Mouse (Mus musculus) limb, embryonic 13.5 days (tissue): ENCODE measurements around the gene Asb10. TPM values are rescaled to one million over a fixed set of nuclear protein-coding genes. Genes with fewer than 3 reads are reported as not detected.

Experiments
- ATAC-seq: fragments of 200-750 bp; cut with Nextera tagmentation; 2 replicates; pipeline ENCODE4 v1.8.0; 2017; ENCODE audit warnings: low read depth, moderate number of reproducible peaks, moderate TSS enrichment; ENCODE audit not compliant: low FRiP score
- H3K27ac ChIP-seq: fragments of 300-500 bp; sonication (generic); 2 replicates; pipeline ENCODE4 v1.5.1; 2015; ENCODE audit warnings: inconsistent platforms, mild to moderate bottlenecking, moderate library complexity
- H3K27me3 ChIP-seq: fragments of 300-500 bp; sonication (generic); 2 replicates; pipeline ENCODE4 v1.6.1; 2015; ENCODE audit warnings: mild to moderate bottlenecking, inconsistent platforms
- H3K36me3 ChIP-seq: fragments of 300-500 bp; sonication (generic); 2 replicates; pipeline ENCODE4 v1.6.1; 2015; ENCODE audit warnings: inconsistent platforms, mild to moderate bottlenecking, moderate library complexity
- H3K4me1 ChIP-seq: fragments of 300-500 bp; sonication (generic); 2 replicates; pipeline ENCODE4 v1.6.1; 2015; ENCODE audit warnings: inconsistent platforms
- H3K4me2 ChIP-seq: fragments of 300-500 bp; sonication (generic); replicated peaks from 2 replicates; pipeline ENCODE4 v1.6.1; 2015; ENCODE audit warnings: inconsistent platforms, mild to moderate bottlenecking, moderate library complexity
- H3K4me3 ChIP-seq: fragments of 300-500 bp; sonication (generic); 2 replicates; pipeline ENCODE4 v1.5.1; 2015; ENCODE audit warnings: moderate library complexity, mild to moderate bottlenecking, inconsistent platforms
- H3K9ac ChIP-seq: fragments of 300-500 bp; sonication (generic); 2 replicates; pipeline ENCODE4 v1.6.1; 2015; ENCODE audit warnings: mild to moderate bottlenecking, inconsistent platforms
- H3K9me3 ChIP-seq: fragments of 300-500 bp; sonication (generic); 2 replicates; pipeline ENCODE4 v1.6.1; 2016; ENCODE audit warnings: inconsistent platforms
- WGBS: fragments of 180-500 bp; shearing (Covaris S2); methylation state at CpG from one replicate; pipeline ENCODE4 v1.1.7; 2015; 5-methylcytosine and 5-hydroxymethylcytosine counted together
- polyA plus RNA-seq: library from polyadenylated mRNA; unstranded; fragments of >200 nt; fragmentation: Nextera tagmentation; extraction: Ambion mirVana; gene quantifications from 2 replicates; pipeline ENCODE4 v1.2.1, GENCODE M21; 2015

Gene Asb10
- 1.6 and 2.2 TPM in 2 replicates for polyA plus RNA-seq

DNA sequence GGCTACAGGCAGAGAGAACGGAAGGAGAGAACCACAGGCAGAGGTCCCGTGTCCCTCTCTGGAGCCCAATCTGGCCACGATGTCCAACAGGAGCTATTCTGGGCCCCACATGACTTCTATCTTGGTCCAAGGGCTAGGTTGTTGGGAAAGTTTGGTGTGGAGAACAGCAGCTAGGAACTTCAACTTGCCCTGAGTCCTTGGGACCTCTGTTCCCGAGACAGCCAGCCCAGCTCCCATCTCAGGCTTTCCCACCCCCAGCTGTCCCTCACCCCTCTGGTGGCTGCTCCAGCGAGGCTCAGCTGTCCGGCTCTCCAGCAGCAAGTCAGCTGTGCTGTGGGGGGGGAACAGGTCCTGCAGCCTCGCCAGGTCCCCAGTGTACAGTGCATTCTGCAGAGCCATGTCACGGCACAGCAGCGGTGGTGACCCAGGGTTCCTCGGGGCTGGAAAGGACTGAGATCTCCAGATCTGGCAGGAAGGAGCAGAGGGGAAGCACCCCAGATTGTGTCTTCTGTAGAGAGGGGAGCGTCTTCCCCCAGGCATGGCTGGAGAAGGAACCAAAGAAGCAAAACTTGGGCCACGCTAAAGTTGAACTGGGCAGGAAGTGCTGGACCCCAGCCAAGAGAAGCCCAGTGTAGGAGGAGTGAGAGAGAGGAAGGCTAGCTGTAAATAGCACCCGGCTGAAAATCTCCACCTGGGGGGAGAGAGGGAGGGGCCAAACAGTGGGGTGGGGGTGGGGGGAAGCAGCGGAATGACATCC is at the start of gene Asb10:
Gene Asb10, minus strand, starts transcription at position 592 of the 757 bp plus-strand sequence.
- 25% methylated on average over 14 of the region's 14 CpGs for WGBS
- peak within 1 kb of the TSS; percentile 55 for H3K4me2 ChIP-seq
- H3K4me3 ChIP-seq: peak within 1 kb of the TSS; percentile 19; the same call in 1 of the 2 replicates
- peaks cover 28% of the 10 kb centered on the region for H3K4me1 ChIP-seq
- peak; percentile 58 for ATAC-seq
- H3K9me3 ChIP-seq: no peaks in the 10 kb centered on the region
- peaks cover 18% of the 10 kb centered on the region; the same call in 1 of the 2 replicates for H3K27me3 ChIP-seq
- H3K27ac ChIP-seq: peak within 1 kb of the TSS; percentile 67; the same call in 1 of the 2 replicates
- peak within 1 kb of the TSS; percentile 46; the same call in 1 of the 2 replicates for H3K9ac ChIP-seq
- no peaks in the 10 kb centered on the region for H3K36me3 ChIP-seq

DNA sequence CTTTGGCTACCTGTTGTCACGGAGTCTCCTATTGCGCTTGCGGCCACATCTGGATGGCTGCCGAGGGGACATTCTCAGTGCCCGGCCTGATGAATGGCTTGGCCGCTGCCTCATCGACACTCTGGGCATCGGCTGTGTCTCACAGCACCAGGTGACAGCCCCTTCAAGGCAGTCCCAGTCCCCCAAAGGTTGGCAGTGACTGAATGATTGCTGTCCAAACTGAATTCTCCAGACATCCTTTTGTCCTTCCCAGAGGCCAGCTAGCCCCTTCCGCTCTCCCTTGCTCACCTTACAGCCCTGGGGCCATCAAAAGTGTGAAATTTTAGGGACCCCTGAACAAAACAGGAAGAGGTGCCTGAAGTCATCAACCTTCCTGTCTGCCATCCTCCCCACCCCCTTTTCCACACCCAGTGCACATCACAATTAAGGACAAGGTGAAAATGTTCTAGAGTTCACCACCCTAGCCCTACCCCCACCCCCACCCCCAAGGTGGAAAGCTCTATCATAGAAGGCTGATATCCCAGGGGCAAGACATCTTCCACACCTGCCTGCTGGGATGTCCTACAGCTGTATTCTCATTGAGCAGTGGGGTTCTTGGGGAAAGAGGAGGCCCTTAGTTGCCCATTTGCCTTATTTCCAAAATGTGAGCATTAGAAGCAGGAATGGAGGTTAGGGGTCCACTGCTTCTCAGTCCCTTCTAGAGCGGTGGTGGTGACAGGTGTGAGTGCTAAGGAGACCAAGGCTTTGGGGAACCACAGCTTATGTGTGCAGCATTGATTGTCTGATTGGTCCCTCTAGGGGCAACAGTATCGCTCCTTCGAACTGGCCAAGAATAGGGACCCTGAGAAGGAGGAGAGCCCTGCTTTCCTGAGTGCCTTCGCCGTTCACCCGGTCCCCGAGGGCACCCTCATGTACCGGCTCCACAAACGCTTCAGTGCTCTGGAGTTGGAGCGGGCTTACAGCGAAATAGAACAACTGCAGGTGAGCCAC is 49.0 kb upstream of the Asb10 start:
- Histone ChIP-seq H3K27ac (no peak overlapping the region), H3K4me3 (no peak overlapping the region), H3K4me2 (no peak overlapping the region), H3K27me3 (no peaks in the 10 kb centered on the region; the same call in 1 of the 2 replicates), H3K4me1 (peaks cover 36% of the 10 kb centered on the region), H3K9ac (peak overlapping the region; percentile 13; the same call in 1 of the 2 replicates), H3K36me3 (peaks cover 68% of the 10 kb centered on the region), H3K9me3 (no peaks in the 10 kb centered on the region)
- ATAC-seq: no peak
- 89% methylated on average over 20 of the region's 20 CpGs for WGBS

DNA sequence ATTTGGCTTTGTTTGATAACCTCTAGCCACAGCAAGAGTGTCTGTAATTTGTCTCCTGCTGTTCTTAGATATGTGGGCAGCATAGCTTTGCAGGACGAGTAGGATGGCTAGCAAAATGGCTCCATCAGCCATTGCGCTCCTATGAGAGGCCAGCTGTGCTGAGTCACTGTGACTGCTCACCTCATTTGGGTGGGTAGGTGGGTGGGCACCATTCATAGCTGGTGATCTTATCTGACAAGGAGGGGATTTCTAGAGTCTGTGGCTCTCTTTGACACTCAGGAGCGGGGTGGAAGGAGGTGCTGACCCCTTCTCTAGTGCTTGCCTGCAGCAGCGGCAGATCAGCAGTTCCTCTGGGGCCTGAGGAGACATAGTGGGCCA is 46.4 kb upstream of the Asb10 start:
- 31% methylated on average over 4 of the region's 4 CpGs for WGBS
- peaks cover 33% of the 10 kb centered on the region for H3K4me1 ChIP-seq
- ATAC-seq: no peak
- H3K4me2 ChIP-seq: peak overlapping the region; percentile 81
- peak overlapping the region; percentile 89 for H3K4me3 ChIP-seq
- H3K9ac ChIP-seq: peak overlapping the region; percentile 88
- H3K9me3 ChIP-seq: no peaks in the 10 kb centered on the region
- H3K36me3 ChIP-seq: peaks cover 42% of the 10 kb centered on the region
- peak overlapping the region; percentile 23 for H3K27ac ChIP-seq
- H3K27me3 ChIP-seq: no peaks in the 10 kb centered on the region; the same call in 1 of the 2 replicates

DNA sequence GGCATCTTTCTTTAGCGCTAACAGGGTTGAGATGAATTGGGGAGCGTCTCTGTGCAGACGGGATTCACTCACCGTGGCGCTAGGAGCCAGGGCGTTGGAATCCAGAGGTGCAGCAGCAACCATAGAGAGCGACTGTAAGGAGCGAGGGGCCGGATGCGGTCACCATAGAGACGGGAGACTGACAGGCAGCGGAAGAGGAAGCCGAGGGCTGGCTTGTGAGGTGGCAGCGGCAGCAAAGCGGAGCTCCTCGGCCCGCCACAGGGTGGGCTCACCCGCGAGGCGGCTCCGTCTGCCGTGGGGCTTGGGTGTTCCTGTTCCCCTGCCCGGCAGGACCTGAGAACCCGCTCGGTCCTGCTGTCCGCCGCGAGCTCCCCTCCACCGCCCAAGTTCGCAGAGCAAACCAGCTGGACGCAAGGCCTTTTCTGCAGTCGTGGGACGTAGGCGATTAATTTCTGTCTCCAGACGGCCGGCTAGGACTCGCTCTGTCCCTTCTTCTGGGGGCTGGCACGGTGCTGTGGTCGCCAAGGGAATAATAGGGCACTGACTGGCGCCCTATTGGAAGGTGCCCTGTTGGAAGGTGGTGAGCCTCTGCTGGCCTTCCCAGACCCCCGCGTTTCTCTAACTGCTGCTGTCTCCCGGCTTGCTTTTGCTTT is 45.9 kb upstream of the Asb10 start, which contains the start of gene Chpf2:
Gene Chpf2, plus strand, starts transcription at position 195 of the 653 bp plus-strand sequence.
- WGBS: under 1% methylated on average over 43 of the region's 43 CpGs
- Histone ChIP-seq H3K27me3 (no peaks in the 10 kb centered on the region; the same call in 1 of the 2 replicates), H3K9ac (peak within 1 kb of the TSS; percentile 88), H3K4me1 (peaks cover 28% of the 10 kb centered on the region), H3K9me3 (no peaks in the 10 kb centered on the region), H3K4me3 (peak within 1 kb of the TSS; percentile 89), H3K4me2 (peak within 1 kb of the TSS; percentile 81), H3K36me3 (peaks cover 37% of the 10 kb centered on the region), H3K27ac (peak within 1 kb of the TSS; percentile 23)
- ATAC-seq: peak; percentile 91

DNA sequence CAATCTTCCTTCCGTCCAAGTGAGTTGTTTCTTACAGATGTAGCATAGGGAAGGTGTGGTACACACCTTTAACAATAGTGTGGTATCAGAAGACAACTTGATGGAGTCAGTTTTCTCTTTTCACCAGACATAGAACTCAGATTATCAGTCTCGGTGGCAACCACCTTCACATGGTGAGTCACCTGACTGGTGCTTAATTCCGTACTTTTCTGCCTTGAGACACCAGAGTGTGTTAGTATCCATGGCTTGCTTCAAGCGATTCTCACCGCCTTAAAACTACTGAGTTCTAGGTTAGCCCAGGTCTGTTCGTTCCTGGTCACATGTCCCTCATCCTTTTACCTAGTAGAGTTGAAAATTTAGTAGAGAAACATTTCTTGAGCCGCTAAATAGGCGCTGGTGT is 45.3 kb upstream of the Asb10 start:
- Histone ChIP-seq H3K9ac (peak overlapping the region; percentile 88), H3K27me3 (no peaks in the 10 kb centered on the region), H3K4me2 (peak overlapping the region; percentile 81), H3K27ac (peak overlapping the region; percentile 23; the same call in 1 of the 2 replicates), H3K4me1 (peaks cover 23% of the 10 kb centered on the region), H3K4me3 (peak overlapping the region; percentile 89), H3K36me3 (peaks cover 31% of the 10 kb centered on the region), H3K9me3 (no peaks in the 10 kb centered on the region)
- 11% methylated on average over 8 of the region's 8 CpGs for WGBS
- ATAC-seq: peak; percentile 41

DNA sequence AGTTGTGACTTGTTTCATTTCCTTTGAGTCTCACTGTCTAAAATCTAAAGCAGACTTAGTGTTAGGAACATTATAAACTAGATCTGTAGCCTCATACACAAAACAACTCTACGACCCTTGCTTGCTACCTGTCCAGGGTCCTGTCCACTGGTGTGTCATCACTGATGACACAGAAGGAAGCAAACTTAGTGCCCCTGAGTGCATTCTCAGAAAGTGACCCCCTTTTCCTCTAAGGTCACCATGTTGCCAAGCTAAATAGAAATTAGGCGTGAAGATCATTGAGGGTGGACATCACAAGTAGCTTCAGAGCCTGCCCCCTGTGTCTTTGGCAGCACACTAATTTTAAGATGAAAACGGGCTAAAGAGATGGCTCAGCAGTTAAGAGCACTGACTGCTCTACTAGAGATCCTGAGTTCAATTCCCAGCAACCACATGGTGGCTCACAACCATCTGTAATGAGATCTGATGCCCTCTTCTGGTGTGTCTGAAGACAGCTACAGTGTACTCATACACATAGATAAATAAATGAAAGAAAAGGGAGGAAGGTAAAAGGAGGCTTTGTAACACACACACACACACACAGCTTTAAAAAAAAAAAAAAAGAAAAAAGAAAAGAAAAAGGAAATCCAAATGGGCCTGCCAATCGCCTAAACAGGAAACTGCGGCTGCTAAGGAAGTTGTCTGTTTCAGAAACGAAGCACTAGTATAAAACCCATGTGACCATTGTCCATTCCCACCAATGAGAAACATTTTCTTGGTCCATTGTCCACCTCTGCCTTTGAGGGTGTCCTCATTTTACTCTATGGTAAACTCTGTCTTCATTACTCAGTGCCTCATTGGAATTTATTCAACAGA is 37.6 kb upstream of the Asb10 start:
- ATAC-seq: no peak
- Histone ChIP-seq H3K27ac (peak overlapping the region; percentile 78; the same call in 1 of the 2 replicates), H3K4me2 (peak overlapping the region; percentile 69), H3K27me3 (no peaks in the 10 kb centered on the region), H3K4me3 (peak overlapping the region; percentile 82), H3K9me3 (no peaks in the 10 kb centered on the region), H3K4me1 (peaks cover 19% of the 10 kb centered on the region), H3K9ac (peak overlapping the region; percentile 66), H3K36me3 (peaks cover 20% of the 10 kb centered on the region)
- 69% methylated on average over 6 of the region's 6 CpGs for WGBS

DNA sequence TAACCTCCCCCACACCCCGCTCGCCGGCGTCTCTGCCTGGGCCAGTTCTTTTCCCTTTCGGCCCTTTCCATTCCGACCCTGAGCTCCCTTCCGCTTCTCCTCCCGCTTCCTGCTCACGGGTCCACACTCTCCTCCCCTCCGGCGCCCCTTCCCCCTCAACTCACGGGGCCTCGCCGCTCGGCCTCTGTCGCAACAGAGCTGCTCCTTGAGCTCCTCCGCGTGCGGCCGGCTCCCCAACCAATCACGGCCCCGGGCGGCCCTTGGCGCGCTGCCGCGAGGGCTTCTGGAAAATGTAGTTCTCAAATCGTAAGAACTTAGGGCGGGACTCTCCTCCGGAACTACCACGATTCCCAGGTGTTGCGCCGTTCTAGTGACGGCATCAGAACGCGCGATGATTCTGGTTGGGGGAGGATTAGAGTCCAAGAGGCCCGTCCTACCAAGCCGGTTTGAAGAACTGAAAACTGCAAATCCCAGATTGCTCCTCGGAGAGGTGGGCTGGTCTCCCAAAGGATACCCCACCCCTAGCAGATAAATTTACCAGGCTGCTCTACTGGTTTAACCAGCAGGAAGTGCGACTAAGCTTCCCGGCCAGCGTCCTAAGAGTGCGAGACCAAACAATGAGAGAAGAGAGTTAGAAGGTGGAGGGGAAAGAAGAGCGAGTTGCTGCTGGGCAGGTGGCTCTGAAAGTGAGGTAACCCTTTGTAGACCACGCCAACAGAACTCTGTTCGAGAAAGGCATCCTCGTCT is 36.6 kb upstream of the Asb10 start, which contains the start of gene Abcf2:
Gene Abcf2, minus strand, starts transcription at position 285 of the 747 bp plus-strand sequence.
- peak within 1 kb of the TSS; percentile 82 for H3K4me3 ChIP-seq
- WGBS: under 1% methylated on average over 48 of the region's 48 CpGs
- peak within 1 kb of the TSS; percentile 84 for H3K9ac ChIP-seq
- H3K9me3 ChIP-seq: no peaks in the 10 kb centered on the region
- peaks cover 19% of the 10 kb centered on the region for H3K4me1 ChIP-seq
- peak within 1 kb of the TSS; percentile 90 for H3K4me2 ChIP-seq
- peaks cover 30% of the 10 kb centered on the region for H3K36me3 ChIP-seq
- ATAC-seq: peak; percentile 97
- peak within 1 kb of the TSS; percentile 79 for H3K27ac ChIP-seq
- no peaks in the 10 kb centered on the region for H3K27me3 ChIP-seq

DNA sequence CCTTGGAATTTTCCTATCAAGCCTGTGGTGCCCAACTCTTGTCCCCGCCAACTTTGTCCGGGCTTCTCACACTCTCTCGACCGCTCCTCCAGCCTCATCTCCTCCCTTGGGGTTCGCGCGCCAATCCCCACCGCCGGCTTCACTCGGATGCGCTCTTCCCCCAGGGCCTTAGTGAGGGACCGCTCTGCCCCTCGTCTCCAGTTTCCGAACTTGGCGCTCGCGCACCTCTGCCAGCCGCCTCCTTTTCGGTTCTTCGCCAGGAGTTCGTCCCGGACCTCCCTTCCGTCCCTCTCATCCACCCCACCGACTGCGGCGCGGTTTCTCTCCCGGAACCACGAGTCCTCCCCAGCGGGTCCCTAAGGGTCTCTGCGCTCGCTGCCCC is 36.0 kb upstream of the Asb10 start:
- Histone ChIP-seq H3K9me3 (no peaks in the 10 kb centered on the region), H3K27me3 (no peaks in the 10 kb centered on the region), H3K27ac (peak overlapping the region; percentile 79; the same call in 1 of the 2 replicates), H3K4me3 (peak overlapping the region; percentile 82), H3K36me3 (peaks cover 36% of the 10 kb centered on the region), H3K4me2 (peak overlapping the region; percentile 90), H3K9ac (peak overlapping the region; percentile 84), H3K4me1 (peaks cover 19% of the 10 kb centered on the region)
- peak; percentile 2 for ATAC-seq
- WGBS: under 1% methylated on average over 32 of the region's 32 CpGs

DNA sequence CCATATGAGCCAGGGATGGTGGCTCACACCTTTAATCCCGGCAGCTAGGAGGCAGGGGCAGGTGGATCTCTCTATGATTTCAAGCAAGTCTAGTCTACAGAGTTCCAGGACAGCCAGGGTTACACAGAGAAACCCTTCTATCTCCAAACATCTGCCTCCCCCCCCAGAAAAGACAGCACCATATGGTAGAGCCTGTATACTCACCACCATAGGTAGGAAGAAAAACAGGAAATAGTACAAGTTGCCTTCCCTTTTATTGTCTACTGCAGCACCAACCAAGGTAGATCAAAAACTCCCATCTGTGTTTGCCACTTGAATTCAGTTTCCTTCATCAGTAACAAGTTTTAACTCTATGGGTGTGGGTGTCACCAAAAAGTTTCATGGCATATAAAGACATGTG is 35.2 kb upstream of the Asb10 start:
- H3K9ac ChIP-seq: peak overlapping the region; percentile 84
- H3K4me2 ChIP-seq: peak overlapping the region; percentile 90
- no peaks in the 10 kb centered on the region for H3K9me3 ChIP-seq
- H3K36me3 ChIP-seq: peaks cover 44% of the 10 kb centered on the region
- no peak for ATAC-seq
- H3K27me3 ChIP-seq: no peaks in the 10 kb centered on the region
- H3K4me3 ChIP-seq: peak overlapping the region; percentile 82
- WGBS: 87% methylated on average over 1 of the region's 1 CpGs
- H3K4me1 ChIP-seq: peaks cover 19% of the 10 kb centered on the region
- H3K27ac ChIP-seq: no peak overlapping the region

DNA sequence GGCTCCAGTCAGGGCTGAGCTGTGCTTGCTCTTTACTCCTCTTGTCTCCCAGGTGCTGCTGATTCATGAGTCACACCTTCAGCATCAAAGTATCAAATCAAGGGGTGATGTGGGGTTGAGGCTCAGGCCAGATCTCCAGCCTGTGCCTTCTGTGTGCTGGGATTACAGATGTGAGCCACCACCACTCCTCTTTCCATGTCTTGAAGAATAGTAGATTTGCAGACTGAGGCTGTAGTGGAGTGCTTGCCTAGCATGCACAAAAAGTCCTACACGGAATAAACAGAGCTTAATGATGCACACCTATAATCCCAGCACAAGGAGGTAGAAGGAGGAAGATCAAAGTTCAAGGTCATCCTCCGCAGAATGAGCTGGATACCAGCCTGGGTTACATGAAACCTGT is 15.9 kb upstream of the Asb10 start, which contains the start of gene 4931409K22Rik:
Gene 4931409K22Rik, minus strand, starts transcription at position 101 of the 400 bp plus-strand sequence.
- H3K4me3 ChIP-seq: no peak within 1 kb of the TSS
- no peak within 1 kb of the TSS for H3K27ac ChIP-seq
- no peaks in the 10 kb centered on the region for H3K9me3 ChIP-seq
- H3K4me2 ChIP-seq: no peak within 1 kb of the TSS
- no peaks in the 10 kb centered on the region for H3K36me3 ChIP-seq
- H3K27me3 ChIP-seq: no peaks in the 10 kb centered on the region
- no peak for ATAC-seq
- WGBS: 73% methylated on average over 2 of the region's 2 CpGs
- peaks cover 23% of the 10 kb centered on the region for H3K4me1 ChIP-seq
- H3K9ac ChIP-seq: no peak within 1 kb of the TSS
